Mouse (Mus musculus) ES-CJ7 (cell line): ENCODE measurements around the gene Rps28.

Experiments used
- DNase-seq: peaks from one replicate; pipeline ENCODE4 v3.0.0; 2011; ENCODE audit warnings: low read depth, low spot score

The Rps28 gene

GRCm38 (mm10) chr17:33812475-33812874, 11.9 kb downstream of the Rps28 start:
- DNase-seq = no peak

GRCm38 (mm10) chr17:33811142-33811516, 13.2 kb downstream of the Rps28 start:
- no peak for DNase-seq

- DNase-seq = peak; percentile 98
Observed at GRCm38 (mm10) chr17:33810334-33811141, 13.8 kb downstream of the Rps28 start, which contains the start of gene Kank3. Gene Kank3, plus strand, starts transcription at chr17:33810519.

- DNase-seq = no peak
Observed at GRCm38 (mm10) chr17:33808192-33808591, 16.2 kb downstream of the Rps28 start.

GRCm38 (mm10) chr17:33807181-33807888, 17.0 kb downstream of the Rps28 start:
- DNase-seq = peak; percentile 94

- no peak for DNase-seq
Observed at GRCm38 (mm10) chr17:33804745-33805144, 19.6 kb downstream of the Rps28 start.

- peak; percentile 82 for DNase-seq
Observed at GRCm38 (mm10) chr17:33804205-33804604, 20.2 kb downstream of the Rps28 start.

GRCm38 (mm10) chr17:33802221-33802620, 22.1 kb downstream of the Rps28 start:
- DNase-seq = peak; percentile 64

GRCm38 (mm10) chr17:33799277-33799676, 25.1 kb downstream of the Rps28 start:
- DNase-seq = no peak

GRCm38 (mm10) chr17:33798306-33798705, 26.1 kb downstream of the Rps28 start:
- DNase-seq = no peak

- no peak for DNase-seq
Observed at GRCm38 (mm10) chr17:33788732-33789131, 35.6 kb downstream of the Rps28 start.

- DNase-seq = no peak
Observed at GRCm38 (mm10) chr17:33786375-33786774, 38.0 kb downstream of the Rps28 start.

- no peak for DNase-seq
Observed at GRCm38 (mm10) chr17:33784939-33785338, 39.4 kb downstream of the Rps28 start.

- DNase-seq = no peak
Observed at GRCm38 (mm10) chr17:33783408-33783807, 41.0 kb downstream of the Rps28 start.

GRCm38 (mm10) chr17:33782067-33782466, 42.3 kb downstream of the Rps28 start:
- DNase-seq = peak; percentile 42

- peak; percentile 74 for DNase-seq
Observed at GRCm38 (mm10) chr17:33781124-33781977, 43.0 kb downstream of the Rps28 start, which contains the start of gene Angptl4. Gene Angptl4, minus strand, starts transcription at chr17:33781830.

- no peak for DNase-seq
Observed at GRCm38 (mm10) chr17:33780431-33780830, 43.9 kb downstream of the Rps28 start.

- no peak for DNase-seq
Observed at GRCm38 (mm10) chr17:33779967-33780295, 44.4 kb downstream of the Rps28 start.

GRCm38 (mm10) chr17:33779271-33779966, 44.9 kb downstream of the Rps28 start:
- peak; percentile 22 for DNase-seq

- DNase-seq = no peak
Observed at GRCm38 (mm10) chr17:33775287-33775686, 49.1 kb downstream of the Rps28 start.

- DNase-seq = no peak
Observed at GRCm38 (mm10) chr17:33774573-33775155, 49.7 kb downstream of the Rps28 start.
